Mouse (Mus musculus): ENCODE measurements around the gene Serpinb6c. TPM values are rescaled to one million over a fixed set of nuclear protein-coding genes. Genes with fewer than 3 reads are reported as not detected.

Gene Serpinb6c
- total RNA-seq (2023) = not detected in 4 replicates

DNA sequence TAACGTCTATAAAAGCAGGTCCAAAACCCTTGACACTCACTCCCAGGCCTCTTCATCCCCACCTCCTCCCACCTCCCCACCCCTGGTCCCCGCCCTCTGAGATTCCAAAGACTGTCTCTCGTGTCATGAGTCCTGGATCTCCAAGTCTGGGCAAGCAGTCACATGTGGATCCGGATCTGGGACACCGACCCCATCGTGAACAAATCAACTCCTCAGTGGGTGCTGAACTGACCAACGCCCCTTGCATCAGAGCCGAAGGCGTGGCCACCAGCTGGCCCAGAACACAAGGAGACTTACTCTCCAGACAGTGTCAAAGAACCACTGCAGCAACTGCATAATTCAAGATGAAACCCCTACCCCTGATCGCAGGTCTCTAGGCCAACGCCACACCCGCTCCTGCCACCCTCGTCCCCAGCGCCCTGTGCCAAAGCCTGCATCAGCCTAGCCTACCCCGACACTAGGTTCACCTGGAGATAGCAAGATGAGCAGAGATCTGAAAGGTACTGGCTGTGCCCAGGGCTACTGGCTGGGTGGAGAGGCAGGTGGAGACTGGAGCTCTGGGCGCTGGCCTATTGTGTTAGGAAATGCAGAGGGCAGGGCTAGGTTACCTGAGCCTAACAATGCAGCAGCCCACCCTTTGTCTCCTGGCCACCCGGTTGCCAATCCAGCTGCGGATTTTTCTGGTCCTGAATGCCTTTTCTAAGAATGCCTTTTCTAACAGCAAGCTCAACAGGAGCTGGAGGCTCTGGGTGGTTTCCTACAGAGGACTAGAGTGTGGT is at the start of gene Serpinb6c:
TSS of gene Serpinb6c (minus strand) at position 533 of the 779 bp plus-strand sequence.

DNA sequence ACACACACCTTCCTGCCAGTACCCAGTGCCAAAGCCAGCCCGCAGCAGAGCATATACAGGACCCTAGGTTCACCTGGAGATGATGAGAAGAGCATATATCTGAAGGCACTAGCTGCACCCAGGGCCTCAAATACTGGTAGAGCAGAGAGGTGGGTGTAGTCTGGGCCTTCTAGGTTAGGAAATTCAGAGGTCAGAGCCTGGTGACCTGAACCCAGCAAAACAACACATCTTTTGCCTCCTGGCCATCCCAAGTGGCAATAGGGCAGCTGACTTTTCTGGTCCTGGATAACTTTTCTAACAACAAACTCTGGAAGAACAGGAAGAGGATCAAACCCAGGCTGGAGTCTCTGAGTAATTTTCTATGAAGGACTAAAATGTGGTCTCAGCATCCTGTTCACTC is 62.2 kb downstream of the Serpinb6c start, which contains the start of gene Serpinb6e:
TSS of gene Serpinb6e (minus strand) at position 101 of the 400 bp plus-strand sequence.

Other genes starting within 250 kb of the Serpinb6c start
- gene Serpinb6d, start 244.3 kb downstream of the Serpinb6c start, total RNA-seq (2023) = not detected in 4 replicates
- not detected in 4 replicates for gene Serpinb6e, start 62.3 kb downstream of the Serpinb6c start, total RNA-seq (2023)
- gene Nqo2, start 59.0 kb upstream of the Serpinb6c start, total RNA-seq (2023) = 1.6 to 4.4 TPM (median 2.7 TPM) in 4 replicates
- 44.4 to 46.7 TPM (median 45.7 TPM) in 4 replicates for gene Ripk1, start 96.7 kb upstream of the Serpinb6c start, total RNA-seq (2023)
- 12.6 to 15.5 TPM (median 12.9 TPM) in 4 replicates for gene Serpinb6a, start 97.1 kb upstream of the Serpinb6c start, total RNA-seq (2023)
- 8.4 to 15.2 TPM (median 14.4 TPM) in 4 replicates for gene Bphl, start 131.9 kb upstream of the Serpinb6c start, total RNA-seq (2023)
- gene Tubb2a, start 172.3 kb upstream of the Serpinb6c start, total RNA-seq (2023) = 11.8 to 16.2 TPM (median 14.6 TPM) in 4 replicates
- gene Tubb2b, start 224.8 kb upstream of the Serpinb6c start, total RNA-seq (2023) = 3.0 to 4.3 TPM (median 3.4 TPM) in 4 replicates

All from B cell, adult 62 days (primary cell).